14 mouse cellular contexts compared by ENCODE assay signal in genomic region chr16:88635142-88635541, GRCm38 (mm10). TPM values are rescaled to one million over a fixed set of nuclear protein-coding genes. Genes with fewer than 3 reads are reported as not detected.
DNase-seq lines count a peak whose midpoint lies in the region; ATAC-seq lines count a peak whose summit lies in the region.
"Had no signal": no experiment of that assay in that cellular context is flagged by ENCODE, and none has a peak within 500 bp of the region (broad histone marks: within the 10 kb centered on the region; RNA-seq: fewer than 3 reads in every experiment).

No protein-coding gene starts in this region.

- H3K36me3 ChIP-seq in embryonic facial prominence, embryonic 14.5 days (ENCODE audit: control insufficient read depth, insufficient read depth, low read length), result no peaks in the 10 kb centered on the region
- H3K36me3 ChIP-seq in embryonic facial prominence, embryonic 10.5 days (replicated peaks), result no peaks in the 10 kb centered on the region
- no peaks in the 10 kb centered on the region for H3K36me3 ChIP-seq in hindbrain, embryonic 16.5 days (ENCODE audit: control insufficient read depth, insufficient read depth, low read length)
- no peaks in the 10 kb centered on the region for H3K36me3 ChIP-seq in hindbrain, embryonic 11.5 days (ENCODE audit: control insufficient read depth, insufficient read depth, low read length)
- H3K36me3 ChIP-seq in neural tube, embryonic 14.5 days (ENCODE audit: control insufficient read depth, insufficient read depth, low read length), result no peaks in the 10 kb centered on the region
- H3K36me3 ChIP-seq: hindbrain, embryonic 15.5 days; limb, embryonic 13.5 days had no signal

- peak; percentile 35 for DNase-seq in embryonic facial prominence, embryonic 14.5 days (ENCODE audit: low spot score)
- no peak for DNase-seq in embryonic facial prominence, embryonic 10.5 days (ENCODE audit: low spot score)
- no peak for DNase-seq in hindbrain, embryonic 11.5 days (ENCODE audit: low spot score)
- no peak for DNase-seq in neural tube, embryonic 10.5 days (ENCODE audit: extremely low spot score, low spot score)
- DNase-seq in kidney, postnatal 36 days, result peak; percentile 71 to 74
- no peak for DNase-seq in spleen, postnatal 10 days (ENCODE audit: low spot score in 2 of 2)
- DNase-seq: gastrocnemius, postnatal 10 days; right cerebral cortex, adult 18-20 months had no signal

- no peak overlapping the region for H3K4me3 ChIP-seq in embryonic facial prominence, embryonic 14.5 days (ENCODE audit: low read depth, low read length)
- no peak overlapping the region for H3K4me3 ChIP-seq in embryonic facial prominence, embryonic 10.5 days
- H3K4me3 ChIP-seq in hindbrain, embryonic 16.5 days (ENCODE audit: low read length), result no peak overlapping the region
- no peak overlapping the region for H3K4me3 ChIP-seq in hindbrain, embryonic 11.5 days (ENCODE audit: low read depth, low read length)
- H3K4me3 ChIP-seq in neural tube, embryonic 14.5 days (ENCODE audit: low read depth, low read length), result no peak overlapping the region
- H3K4me3 ChIP-seq: hindbrain, embryonic 15.5 days; limb, embryonic 13.5 days; myocyte had no signal

- no peak overlapping the region for H3K4me2 ChIP-seq in embryonic facial prominence, embryonic 14.5 days (ENCODE audit: low read depth, low read length)
- H3K4me2 ChIP-seq in hindbrain, embryonic 16.5 days (ENCODE audit: low read length), result no peak overlapping the region
- no peak overlapping the region for H3K4me2 ChIP-seq in hindbrain, embryonic 11.5 days (replicated peaks; ENCODE audit: low read depth, low read length)
- H3K4me2 ChIP-seq in neural tube, embryonic 14.5 days (ENCODE audit: low read depth, low read length), result no peak overlapping the region
- H3K4me2 ChIP-seq: hindbrain, embryonic 15.5 days; limb, embryonic 13.5 days had no signal

- H3K27ac ChIP-seq in embryonic facial prominence, embryonic 14.5 days (replicated peaks; ENCODE audit: low read depth, low read length), result no peak overlapping the region
- no peak overlapping the region for H3K27ac ChIP-seq in embryonic facial prominence, embryonic 10.5 days (replicated peaks)
- H3K27ac ChIP-seq in hindbrain, embryonic 16.5 days (ENCODE audit: low read depth, low read length), result no peak overlapping the region
- no peak overlapping the region for H3K27ac ChIP-seq in hindbrain, embryonic 11.5 days (ENCODE audit: low read depth, low read length)
- H3K27ac ChIP-seq in neural tube, embryonic 14.5 days (ENCODE audit: low read depth, low read length), result no peak overlapping the region
- H3K27ac ChIP-seq: hindbrain, embryonic 15.5 days; limb, embryonic 13.5 days had no signal

- H3K9me3 ChIP-seq in embryonic facial prominence, embryonic 14.5 days (ENCODE audit: control insufficient read depth, low read length), result no peaks in the 10 kb centered on the region
- H3K9me3 ChIP-seq in embryonic facial prominence, embryonic 10.5 days, result no peaks in the 10 kb centered on the region
- H3K9me3 ChIP-seq in hindbrain, embryonic 16.5 days (ENCODE audit: control insufficient read depth, low read length), result no peaks in the 10 kb centered on the region
- no peaks in the 10 kb centered on the region for H3K9me3 ChIP-seq in hindbrain, embryonic 11.5 days (ENCODE audit: control insufficient read depth, low read length)
- no peaks in the 10 kb centered on the region for H3K9me3 ChIP-seq in neural tube, embryonic 14.5 days (ENCODE audit: control insufficient read depth, low read length)
- H3K9me3 ChIP-seq: hindbrain, embryonic 15.5 days; limb, embryonic 13.5 days had no signal

- ATAC-seq in embryonic facial prominence, embryonic 14.5 days (ENCODE audit: low read depth), result no peak
- ATAC-seq in hindbrain, embryonic 16.5 days, result peak; percentile 60
- no peak for ATAC-seq in hindbrain, embryonic 11.5 days (ENCODE audit: low FRiP score)
- ATAC-seq in neural tube, embryonic 14.5 days (ENCODE audit: low read depth), result peak; percentile 11; the same call in 1 of the 2 replicates

- H3K4me1 ChIP-seq in embryonic facial prominence, embryonic 14.5 days (ENCODE audit: control insufficient read depth, insufficient read depth, low read length), result no peaks in the 10 kb centered on the region
- 0 out of 2 replicates have a peak, but pooled peaks cover 4% of the 10 kb centered on the region for H3K4me1 ChIP-seq in embryonic facial prominence, embryonic 10.5 days
- H3K4me1 ChIP-seq in hindbrain, embryonic 16.5 days (ENCODE audit: control insufficient read depth, insufficient read depth, low read depth, low read length), result no peaks in the 10 kb centered on the region
- no peaks in the 10 kb centered on the region for H3K4me1 ChIP-seq in hindbrain, embryonic 11.5 days (replicated peaks; ENCODE audit: control insufficient read depth, insufficient read depth, low read length)
- H3K4me1 ChIP-seq in neural tube, embryonic 14.5 days (ENCODE audit: control insufficient read depth, insufficient read depth, low read length), result no peaks in the 10 kb centered on the region
- H3K4me1 ChIP-seq: hindbrain, embryonic 15.5 days; limb, embryonic 13.5 days had no signal

- 30% methylated on average over 4 of the region's 4 CpGs for WGBS in embryonic facial prominence, embryonic 14.5 days
- 48% methylated on average over 4 of the region's 4 CpGs for WGBS in embryonic facial prominence, embryonic 10.5 days
- 44% methylated on average over 4 of the region's 4 CpGs for WGBS in hindbrain, embryonic 16.5 days
- WGBS in hindbrain, embryonic 11.5 days, result 63% methylated on average over 4 of the region's 4 CpGs
- 39% methylated on average over 4 of the region's 4 CpGs for WGBS in neural tube, embryonic 14.5 days

- no peaks in the 10 kb centered on the region for H3K27me3 ChIP-seq in embryonic facial prominence, embryonic 14.5 days (replicated peaks; ENCODE audit: control insufficient read depth, insufficient read depth, low read length)
- H3K27me3 ChIP-seq in embryonic facial prominence, embryonic 10.5 days (replicated peaks; ENCODE audit: low read depth, poor library complexity, severe bottlenecking), result no peaks in the 10 kb centered on the region
- no peaks in the 10 kb centered on the region for H3K27me3 ChIP-seq in hindbrain, embryonic 16.5 days (replicated peaks; ENCODE audit: control insufficient read depth, insufficient read depth, low read length)
- no peaks in the 10 kb centered on the region for H3K27me3 ChIP-seq in hindbrain, embryonic 11.5 days (ENCODE audit: control insufficient read depth, insufficient read depth, low read length)
- H3K27me3 ChIP-seq in neural tube, embryonic 14.5 days (ENCODE audit: control insufficient read depth, insufficient read depth, low read length), result no peaks in the 10 kb centered on the region
- H3K27me3 ChIP-seq: hindbrain, embryonic 15.5 days; limb, embryonic 13.5 days had no signal

- H3K9ac ChIP-seq in embryonic facial prominence, embryonic 14.5 days (ENCODE audit: low read depth, low read length), result no peak overlapping the region
- H3K9ac ChIP-seq in hindbrain, embryonic 16.5 days (ENCODE audit: low read depth, low read length), result no peak overlapping the region
- no peak overlapping the region for H3K9ac ChIP-seq in hindbrain, embryonic 11.5 days (ENCODE audit: low read depth, low read length)
- H3K9ac ChIP-seq in neural tube, embryonic 14.5 days (replicated peaks; ENCODE audit: low read depth, low read length), result no peak overlapping the region
- H3K9ac ChIP-seq: hindbrain, embryonic 15.5 days; limb, embryonic 13.5 days had no signal

RNA-seq across cellular contexts. Expression of gene 2310079G19Rik, which starts 7.7 kb away (rescaled TPM):
- polyA plus RNA-seq in embryonic facial prominence, embryonic 14.5 days (2014; fragmentation: Nextera tagmentation; extraction: Ambion mirVana), result not detected in 2 replicates
- not detected in 2 replicates for polyA plus RNA-seq in embryonic facial prominence, embryonic 10.5 days (2016; fragmentation: Nextera tagmentation; extraction: Ambion mirVana)
- not detected in 2 replicates for polyA plus RNA-seq in hindbrain, embryonic 16.5 days (2015; fragmentation: Nextera tagmentation; extraction: Ambion mirVana)
- not detected in 2 replicates for polyA plus RNA-seq in hindbrain, embryonic 11.5 days (2014; fragmentation: Nextera tagmentation; extraction: Ambion mirVana)
- not detected in 2 replicates for polyA plus RNA-seq in neural tube, embryonic 14.5 days (2014; fragmentation: Nextera tagmentation; extraction: Ambion mirVana)
- polyA plus RNA-seq: C2C12; hindbrain, embryonic 15.5 days; limb, embryonic 13.5 days; myocyte had no signal

RNA-seq across cellular contexts. Expression of gene Krtap26-1, which starts 12.5 kb away (rescaled TPM):
- 0.42 TPM in 1 of 2 replicates, not detected in the other for polyA plus RNA-seq in embryonic facial prominence, embryonic 14.5 days (2014; fragmentation: Nextera tagmentation; extraction: Ambion mirVana)
- polyA plus RNA-seq in embryonic facial prominence, embryonic 10.5 days (2016; fragmentation: Nextera tagmentation; extraction: Ambion mirVana), result not detected in 2 replicates
- polyA plus RNA-seq in hindbrain, embryonic 16.5 days (2015; fragmentation: Nextera tagmentation; extraction: Ambion mirVana), result not detected in 2 replicates
- not detected in 2 replicates for polyA plus RNA-seq in hindbrain, embryonic 11.5 days (2014; fragmentation: Nextera tagmentation; extraction: Ambion mirVana)
- not detected in 2 replicates for polyA plus RNA-seq in neural tube, embryonic 14.5 days (2014; fragmentation: Nextera tagmentation; extraction: Ambion mirVana)
- polyA plus RNA-seq: C2C12; hindbrain, embryonic 15.5 days; limb, embryonic 13.5 days; myocyte had no signal

RNA-seq across cellular contexts. Expression of gene Krtap24-1, which starts 23.1 kb away (rescaled TPM):
- polyA plus RNA-seq in embryonic facial prominence, embryonic 14.5 days (2014; fragmentation: Nextera tagmentation; extraction: Ambion mirVana), result 0.11 TPM in 1 of 2 replicates, not detected in the other
- polyA plus RNA-seq in embryonic facial prominence, embryonic 10.5 days (2016; fragmentation: Nextera tagmentation; extraction: Ambion mirVana), result not detected in 2 replicates
- polyA plus RNA-seq in hindbrain, embryonic 16.5 days (2015; fragmentation: Nextera tagmentation; extraction: Ambion mirVana), result not detected in 2 replicates
- not detected in 2 replicates for polyA plus RNA-seq in hindbrain, embryonic 11.5 days (2014; fragmentation: Nextera tagmentation; extraction: Ambion mirVana)
- polyA plus RNA-seq in neural tube, embryonic 14.5 days (2014; fragmentation: Nextera tagmentation; extraction: Ambion mirVana), result not detected in 2 replicates
- polyA plus RNA-seq: C2C12; hindbrain, embryonic 15.5 days; limb, embryonic 13.5 days; myocyte had no signal

RNA-seq across cellular contexts. Expression of gene Krtap27-1, which starts 36.3 kb away (rescaled TPM):
- polyA plus RNA-seq in embryonic facial prominence, embryonic 14.5 days (2014; fragmentation: Nextera tagmentation; extraction: Ambion mirVana), result not detected in 2 replicates
- not detected in 2 replicates for polyA plus RNA-seq in embryonic facial prominence, embryonic 10.5 days (2016; fragmentation: Nextera tagmentation; extraction: Ambion mirVana)
- polyA plus RNA-seq in hindbrain, embryonic 16.5 days (2015; fragmentation: Nextera tagmentation; extraction: Ambion mirVana), result not detected in 2 replicates
- polyA plus RNA-seq in hindbrain, embryonic 11.5 days (2014; fragmentation: Nextera tagmentation; extraction: Ambion mirVana), result not detected in 2 replicates
- not detected in 2 replicates for polyA plus RNA-seq in neural tube, embryonic 14.5 days (2014; fragmentation: Nextera tagmentation; extraction: Ambion mirVana)
- polyA plus RNA-seq: C2C12; hindbrain, embryonic 15.5 days; limb, embryonic 13.5 days; myocyte had no signal

Comparison
In these comparisons a context has a peak if more than half of its experiments do, and no peak if none do; other contexts are left out.
1. ATAC-seq: peak in hindbrain, embryonic 16.5 days (single experiment) and neural tube, embryonic 14.5 days (single experiment); none in embryonic facial prominence, embryonic 14.5 days (single experiment) and hindbrain, embryonic 11.5 days (single experiment).
2. DNase-seq: peak in embryonic facial prominence, embryonic 14.5 days (single experiment) and kidney, postnatal 36 days (2 of 2); none in embryonic facial prominence, embryonic 10.5 days (single experiment), hindbrain, embryonic 11.5 days (single experiment), neural tube, embryonic 10.5 days (single experiment) and spleen, postnatal 10 days (0 of 2).